Mouse (Mus musculus) liver, embryonic 16.5 days (tissue): ENCODE data around the gene Nxph3. TPM values are rescaled to one million over a fixed set of nuclear protein-coding genes. Genes with fewer than 3 reads are reported as not detected.

Experiments used
- ATAC-seq: fragments of 200-750 bp; cut with Nextera tagmentation; 2 replicates; pipeline ENCODE4 v1.8.0; 2017; ENCODE audit warnings: low read depth, mild to moderate bottlenecking, moderate number of reproducible peaks, moderate library complexity
- H3K27ac ChIP-seq: fragments of 300-500 bp; sonication (generic); 2 replicates; pipeline ENCODE4 v1.5.1; 2014; ENCODE audit warnings: mild to moderate bottlenecking, low read length
- H3K27me3 ChIP-seq: fragments of 300-500 bp; sonication (generic); 2 replicates; pipeline ENCODE4 v1.6.1; 2014; ENCODE audit warnings: low read depth, low read length, mixed read lengths; ENCODE audit not compliant: control insufficient read depth, insufficient read depth
- H3K36me3 ChIP-seq: fragments of 300-500 bp; sonication (generic); 2 replicates; pipeline ENCODE4 v1.6.1; 2014; ENCODE audit warnings: mild to moderate bottlenecking; ENCODE audit not compliant: control insufficient read depth, insufficient read depth
- H3K4me1 ChIP-seq: fragments of 300-500 bp; sonication (generic); 2 replicates; pipeline ENCODE4 v1.6.1; 2014; ENCODE audit warnings: low read depth, low read length, mixed read lengths; ENCODE audit not compliant: control insufficient read depth
- H3K4me2 ChIP-seq: fragments of 300-500 bp; sonication (generic); 2 replicates; pipeline ENCODE4 v1.6.1; 2014; ENCODE audit warnings: low read depth, low read length, mixed read lengths
- H3K4me3 ChIP-seq: fragments of 300-500 bp; sonication (generic); 2 replicates; pipeline ENCODE4 v1.5.1; 2014; ENCODE audit warnings: low read depth, mild to moderate bottlenecking, low read length
- H3K9ac ChIP-seq: fragments of 300-500 bp; sonication (generic); 2 replicates; pipeline ENCODE4 v1.6.1; 2014; ENCODE audit warnings: low read depth, low read length
- H3K9me3 ChIP-seq: fragments of 300-500 bp; sonication (generic); replicated peaks from 2 replicates; pipeline ENCODE4 v1.6.1; 2016; ENCODE audit warnings: low read length; ENCODE audit not compliant: control insufficient read depth
- WGBS: fragments of 180-500 bp; shearing (Covaris S2); extraction: QIAGEN DNeasy Blood & Tissue Kit; methylation state at CpG from one replicate; pipeline ENCODE4 v1.1.7; 2014; ENCODE audit not compliant: insufficient replicate concordance; 5-methylcytosine and 5-hydroxymethylcytosine counted together
- polyA plus RNA-seq: library from polyadenylated mRNA; unstranded; fragments of >200 nt; fragmentation: Nextera tagmentation; extraction: Ambion mirVana; gene quantifications from 2 replicates; pipeline ENCODE4 v1.2.1, GENCODE M21; 2015

Gene Nxph3
- polyA plus RNA-seq, 1 experiment from 2014 or later: not detected

- peaks cover 59% of the 10 kb centered on the region for H3K27me3 ChIP-seq
- WGBS: 48% methylated on average over 1 of the region's 1 CpGs
These were observed 2.5 kb downstream of the Nxph3 start for GRCm38 (mm10) chr11:95511919-95512318.

GRCm38 (mm10) chr11:95510631-95511030 lies 3.7 kb downstream of the Nxph3 start:
- Histone ChIP-seq H3K9me3 (no peaks in the 10 kb centered on the region), H3K4me3 (no peak overlapping the region), H3K27me3 (peaks cover 48% of the 10 kb centered on the region), H3K4me2 (no peak overlapping the region), H3K36me3 (no peaks in the 10 kb centered on the region), H3K27ac (no peak overlapping the region), H3K9ac (no peak overlapping the region), H3K4me1 (peaks cover 5% of the 10 kb centered on the region)
- 70% methylated on average over 12 of the region's 12 CpGs for WGBS
- no peak for ATAC-seq

More at GRCm38 (mm10) chr11:95511919-95512318, 2.5 kb downstream of the Nxph3 start:
- no peaks in the 10 kb centered on the region for H3K36me3 ChIP-seq
- ATAC-seq: no peak
- H3K9me3 ChIP-seq: no peaks in the 10 kb centered on the region
- no peak overlapping the region for H3K27ac ChIP-seq
- H3K9ac ChIP-seq: no peak overlapping the region
- no peak overlapping the region for H3K4me3 ChIP-seq
- H3K4me2 ChIP-seq: no peak overlapping the region
- peaks cover 5% of the 10 kb centered on the region for H3K4me1 ChIP-seq

- 44% methylated on average over 6 of the region's 6 CpGs for WGBS
- no peaks in the 10 kb centered on the region for H3K36me3 ChIP-seq
- H3K27ac ChIP-seq: no peak overlapping the region
- H3K27me3 ChIP-seq: peaks cover 36% of the 10 kb centered on the region
- H3K9me3 ChIP-seq: no peaks in the 10 kb centered on the region
- no peak for ATAC-seq
- no peak overlapping the region for H3K9ac ChIP-seq
- H3K4me2 ChIP-seq: no peak overlapping the region
- peaks cover 4% of the 10 kb centered on the region for H3K4me1 ChIP-seq
- no peak overlapping the region for H3K4me3 ChIP-seq
These were observed 5.1 kb downstream of the Nxph3 start for GRCm38 (mm10) chr11:95509126-95509717.

- Histone ChIP-seq H3K36me3 (no peaks in the 10 kb centered on the region), H3K9me3 (no peaks in the 10 kb centered on the region), H3K9ac (no peak overlapping the region), H3K4me1 (no peaks in the 10 kb centered on the region), H3K4me2 (no peak overlapping the region), H3K27ac (no peak overlapping the region), H3K27me3 (peaks cover 28% of the 10 kb centered on the region), H3K4me3 (no peak overlapping the region)
- 51% methylated on average over 13 of the region's 13 CpGs for WGBS
- no peak for ATAC-seq
These were observed 6.0 kb downstream of the Nxph3 start for GRCm38 (mm10) chr11:95508211-95508926.

- no peak for ATAC-seq
- Histone ChIP-seq H3K4me3 (no peak overlapping the region), H3K4me2 (no peak overlapping the region), H3K9ac (no peak overlapping the region), H3K9me3 (no peaks in the 10 kb centered on the region), H3K36me3 (no peaks in the 10 kb centered on the region), H3K27me3 (peaks cover 22% of the 10 kb centered on the region), H3K27ac (no peak overlapping the region), H3K4me1 (no peaks in the 10 kb centered on the region)
- WGBS: 61% methylated on average over 5 of the region's 5 CpGs
These were observed 6.6 kb downstream of the Nxph3 start for GRCm38 (mm10) chr11:95507785-95508184.

GRCm38 (mm10) chr11:95507041-95507716 lies 7.2 kb downstream of the Nxph3 start:
- H3K4me3 ChIP-seq: no peak overlapping the region
- H3K4me1 ChIP-seq: no peaks in the 10 kb centered on the region
- no peak overlapping the region for H3K27ac ChIP-seq
- H3K9me3 ChIP-seq: no peaks in the 10 kb centered on the region
- H3K4me2 ChIP-seq: no peak overlapping the region
- no peak overlapping the region for H3K9ac ChIP-seq
- H3K27me3 ChIP-seq: peaks cover 16% of the 10 kb centered on the region
- 26% methylated on average over 12 of the region's 12 CpGs for WGBS
- no peak for ATAC-seq
- no peaks in the 10 kb centered on the region for H3K36me3 ChIP-seq

- Histone ChIP-seq H3K36me3 (no peaks in the 10 kb centered on the region), H3K27ac (no peak overlapping the region), H3K9me3 (no peaks in the 10 kb centered on the region), H3K4me3 (no peak overlapping the region), H3K4me2 (no peak overlapping the region), H3K9ac (no peak overlapping the region), H3K4me1 (no peaks in the 10 kb centered on the region), H3K27me3 (peaks cover 2% of the 10 kb centered on the region; the same call in 1 of the 2 replicates)
- no peak for ATAC-seq
- WGBS: 63% methylated on average over 6 of the region's 6 CpGs
These were observed 10.1 kb downstream of the Nxph3 start for GRCm38 (mm10) chr11:95504271-95504731.

GRCm38 (mm10) chr11:95503581-95504180 lies 10.7 kb downstream of the Nxph3 start:
- no peak overlapping the region for H3K27ac ChIP-seq
- 42% methylated on average over 10 of the region's 10 CpGs for WGBS
- H3K9ac ChIP-seq: no peak overlapping the region
- ATAC-seq: no peak
- no peaks in the 10 kb centered on the region for H3K36me3 ChIP-seq
- no peaks in the 10 kb centered on the region for H3K9me3 ChIP-seq
- no peak overlapping the region for H3K4me2 ChIP-seq
- no peaks in the 10 kb centered on the region for H3K4me1 ChIP-seq
- H3K27me3 ChIP-seq: peaks cover 2% of the 10 kb centered on the region; the same call in 1 of the 2 replicates
- no peak overlapping the region for H3K4me3 ChIP-seq
